Mouse (Mus musculus): Measurements from ENCODE around the gene Tnfrsf14. TPM values are rescaled to one million over a fixed set of nuclear protein-coding genes. Genes with fewer than 3 reads are reported as not detected.

The Tnfrsf14 gene
- total and polyA plus RNA-seq, 2 experiments from 2014 or later: 0.29 to 0.52 TPM

DNA sequence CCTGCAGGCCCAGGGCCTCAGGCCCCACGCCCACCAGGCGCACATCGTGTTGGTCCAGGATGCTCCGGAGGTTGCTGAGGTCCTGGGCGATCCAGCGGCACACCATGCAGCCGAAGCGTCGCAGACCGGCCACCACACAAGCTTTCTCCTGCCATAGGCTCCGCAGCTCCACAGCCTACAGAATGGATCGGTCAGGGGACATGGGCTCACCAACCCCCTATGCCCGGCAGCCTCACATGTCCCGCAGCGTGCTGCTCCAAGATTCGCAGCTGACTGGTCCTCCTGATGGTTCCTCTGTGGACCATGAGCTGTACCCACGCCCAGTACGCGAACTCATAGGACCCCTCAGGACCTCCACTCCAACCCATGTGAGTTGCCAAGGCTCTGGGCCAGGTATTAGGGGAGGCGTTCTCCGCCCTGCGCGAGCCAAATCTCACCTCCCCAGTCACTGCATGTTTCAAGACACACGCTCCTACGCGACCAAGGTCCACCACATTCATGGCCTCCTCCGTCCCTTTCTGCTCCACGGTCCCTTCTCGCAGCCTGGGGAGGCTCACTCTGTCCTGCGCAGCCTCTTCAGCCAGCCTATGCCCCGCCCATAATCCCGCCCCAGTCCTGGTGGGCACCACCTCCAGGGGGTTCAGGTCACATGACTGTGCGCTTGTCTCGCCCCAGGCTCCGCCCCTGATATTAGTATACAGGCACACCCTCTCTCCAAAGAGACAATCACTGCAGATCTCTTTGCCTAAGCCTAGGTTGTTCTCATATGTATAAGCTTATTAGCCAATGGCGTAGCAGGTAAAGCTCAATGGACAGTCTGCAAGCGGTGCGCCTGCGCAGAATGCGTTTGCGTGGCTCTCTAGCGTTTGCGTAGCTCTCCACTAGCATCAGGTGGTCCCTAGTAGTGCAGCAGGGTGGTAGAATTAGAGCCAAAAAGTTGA, 29.6 kb downstream of the Tnfrsf14 start, which contains the start of gene Fam213b:
Gene Fam213b (minus strand): TSS at position 630 of the 941 bp plus-strand sequence.
- H3K4me3 ChIP-seq (ENCODE audit: low read length): peak within 1 kb of the TSS; percentile 57
- 2% methylated on average over 43 of the region's 43 CpGs for whole genome bisulfite sequencing
- H3K27me3 ChIP-seq (ENCODE audit: insufficient read depth, low read length): no peaks in the 10 kb centered on the region
- H3K27ac ChIP-seq: peak within 1 kb of the TSS; percentile 77
- peak; percentile 23; the same call in 1 of the 2 replicates for TF ChIP-seq CTCF (IDR thresholded peaks at IDR 0.05; ENCODE audit: low read depth)
- DNase-seq (ENCODE audit: low spot score) (peak; percentile 94), ATAC-seq (peak; percentile 97)
- peaks cover 16% of the 10 kb centered on the region for H3K4me1 ChIP-seq (ENCODE audit: insufficient read depth, low read length)
- peak within 1 kb of the TSS; percentile 99 for H3K4me2 ChIP-seq (ENCODE audit: low read depth, low read length)
- H3K36me3 ChIP-seq (ENCODE audit: insufficient read depth, low read length): no peaks in the 10 kb centered on the region
- H3K9me3 ChIP-seq (ENCODE audit: low read length): no peaks in the 10 kb centered on the region
- H3K9ac ChIP-seq (replicated peaks; ENCODE audit: low read length): peak within 1 kb of the TSS; percentile 69

DNA sequence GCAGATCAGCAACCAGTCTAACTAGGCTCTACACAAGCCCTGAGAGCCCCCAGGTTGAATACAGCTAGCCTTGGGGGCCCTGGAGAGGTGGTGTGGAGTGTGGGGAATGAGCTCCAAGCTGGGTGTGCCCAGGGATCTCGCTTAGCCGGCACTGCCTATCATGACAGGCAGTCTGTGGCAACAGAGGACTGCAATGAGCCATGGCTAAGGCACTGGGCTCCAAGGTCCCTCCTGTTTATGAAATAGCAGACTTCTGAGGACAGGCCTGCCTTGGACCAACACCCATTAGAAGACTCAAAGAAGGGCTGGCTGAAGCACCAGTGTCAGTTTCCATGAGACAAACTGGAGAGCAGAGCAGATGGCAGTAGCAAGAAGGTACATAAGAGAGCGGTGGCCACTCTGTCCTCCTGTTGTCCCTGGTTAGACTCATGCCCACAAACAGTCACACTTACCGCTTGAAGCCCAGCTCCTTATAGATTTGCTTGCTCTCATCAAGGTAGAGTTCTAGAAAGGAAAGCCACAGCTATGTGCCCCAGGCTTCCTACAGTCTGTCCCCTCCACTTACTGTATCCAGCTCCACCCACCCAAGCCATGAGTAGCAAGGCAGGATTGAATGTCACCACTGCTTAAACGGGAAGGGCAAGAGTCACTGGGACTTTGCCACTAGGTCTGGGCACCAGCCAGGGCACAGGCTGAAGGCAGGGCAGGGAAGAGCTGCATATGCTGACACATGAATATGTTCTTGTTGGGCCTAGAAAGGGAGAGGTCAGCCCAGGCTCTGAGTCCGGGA, 30.5 kb downstream of the Tnfrsf14 start:
- no peaks in the 10 kb centered on the region for H3K27me3 ChIP-seq (ENCODE audit: insufficient read depth, low read length)
- H3K4me2 ChIP-seq (ENCODE audit: low read depth, low read length): peak overlapping the region; percentile 99
- no peaks in the 10 kb centered on the region for H3K36me3 ChIP-seq (ENCODE audit: insufficient read depth, low read length)
- H3K4me3 ChIP-seq (ENCODE audit: low read length): peak overlapping the region; percentile 57
- DNase-seq (ENCODE audit: low spot score) (no peak), ATAC-seq (no peak)
- H3K9me3 ChIP-seq (ENCODE audit: low read length): no peaks in the 10 kb centered on the region
- WGBS: 64% methylated on average over 6 of the region's 6 CpGs
- TF ChIP-seq CTCF (IDR thresholded peaks at IDR 0.05; ENCODE audit: low read depth): no peak
- peaks cover 16% of the 10 kb centered on the region for H3K4me1 ChIP-seq (ENCODE audit: insufficient read depth, low read length)
- H3K9ac ChIP-seq (replicated peaks; ENCODE audit: low read length): peak overlapping the region; percentile 69
- peak overlapping the region; percentile 77; the same call in 1 of the 2 replicates for H3K27ac ChIP-seq

DNA sequence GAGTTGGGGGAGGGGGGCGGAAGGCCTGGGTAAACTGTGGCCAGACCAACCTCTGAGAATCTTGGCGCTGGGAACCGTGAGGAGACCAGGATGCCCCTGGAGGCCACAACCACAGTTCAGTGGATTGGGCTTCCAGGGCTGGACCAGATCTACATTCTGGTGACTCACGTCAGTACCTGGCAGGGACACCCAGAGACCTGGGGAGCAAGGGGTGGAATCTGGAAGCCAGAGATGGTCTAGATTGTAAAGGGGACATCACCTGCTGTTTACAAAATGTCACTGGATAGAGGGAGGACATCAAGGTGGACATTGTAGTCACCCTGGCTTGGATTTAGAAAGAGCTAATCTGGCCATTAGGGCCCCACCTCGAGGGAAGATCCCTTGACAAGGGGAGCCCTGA, 32.8 kb downstream of the Tnfrsf14 start:
- Histone ChIP-seq H3K4me2 (ENCODE audit: low read depth, low read length) (no peak overlapping the region), H3K27ac (no peak overlapping the region), H3K4me3 (ENCODE audit: low read length) (no peak overlapping the region), H3K36me3 (ENCODE audit: insufficient read depth, low read length) (no peaks in the 10 kb centered on the region), H3K4me1 (ENCODE audit: insufficient read depth, low read length) (peaks cover 16% of the 10 kb centered on the region), H3K9ac (replicated peaks; ENCODE audit: low read length) (no peak overlapping the region), H3K27me3 (ENCODE audit: insufficient read depth, low read length) (no peaks in the 10 kb centered on the region), H3K9me3 (ENCODE audit: low read length) (no peaks in the 10 kb centered on the region)
- DNase-seq (ENCODE audit: low spot score) (no peak), ATAC-seq (no peak)
- no peak for TF ChIP-seq CTCF (IDR thresholded peaks at IDR 0.05; ENCODE audit: low read depth)
- WGBS: 82% methylated on average over 5 of the region's 5 CpGs

GRCm38 (mm10) chr4:154890887-154891286, 37.5 kb downstream of the Tnfrsf14 start:
- H3K4me1 ChIP-seq (ENCODE audit: insufficient read depth, low read length): no peaks in the 10 kb centered on the region
- 94% methylated on average over 14 of the region's 14 CpGs for WGBS
- H3K27ac ChIP-seq: no peak overlapping the region
- ATAC-seq (no peak), DNase-seq (ENCODE audit: low spot score) (no peak)
- no peaks in the 10 kb centered on the region for H3K9me3 ChIP-seq (ENCODE audit: low read length)
- H3K36me3 ChIP-seq (ENCODE audit: insufficient read depth, low read length): no peaks in the 10 kb centered on the region
- no peak for TF ChIP-seq CTCF (IDR thresholded peaks at IDR 0.05; ENCODE audit: low read depth)
- H3K27me3 ChIP-seq (ENCODE audit: insufficient read depth, low read length): no peaks in the 10 kb centered on the region
- H3K9ac ChIP-seq (replicated peaks; ENCODE audit: low read length): no peak overlapping the region
- no peak overlapping the region for H3K4me3 ChIP-seq (ENCODE audit: low read length)
- no peak overlapping the region for H3K4me2 ChIP-seq (ENCODE audit: low read depth, low read length)

DNA sequence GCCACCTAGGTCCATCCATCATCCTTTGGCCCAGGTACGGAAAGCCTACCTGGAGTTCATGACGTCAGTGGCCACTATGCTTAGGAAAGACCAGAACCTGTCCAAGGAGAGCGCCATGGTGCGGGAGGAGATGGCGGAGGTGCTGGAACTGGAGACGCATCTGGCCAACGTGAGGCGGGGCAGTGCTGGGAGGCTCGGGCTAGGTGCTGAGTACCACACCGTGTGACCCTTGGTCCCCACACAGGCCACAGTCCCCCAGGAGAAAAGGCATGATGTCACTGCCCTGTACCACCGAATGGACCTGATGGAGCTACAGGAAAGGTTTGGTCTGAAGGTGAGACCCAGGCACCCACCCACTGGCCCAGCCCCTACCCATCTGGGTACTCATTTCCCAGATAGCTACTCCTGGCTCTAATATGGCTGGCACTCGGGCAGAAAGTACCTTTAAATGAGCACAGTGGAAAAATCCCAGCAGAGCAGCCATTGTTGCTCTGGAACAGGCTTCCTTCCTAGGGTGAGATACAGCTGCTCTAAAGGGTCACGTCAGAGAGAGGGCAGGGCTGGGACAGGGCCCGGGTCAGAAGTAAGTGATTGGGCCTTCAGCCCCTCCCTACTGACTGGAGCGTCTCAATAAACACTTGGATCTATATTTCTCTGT, 40.6 kb downstream of the Tnfrsf14 start:
- DNase-seq (ENCODE audit: low spot score) (no peak), ATAC-seq (no peak)
- no peaks in the 10 kb centered on the region for H3K9me3 ChIP-seq (ENCODE audit: low read length)
- H3K9ac ChIP-seq (replicated peaks; ENCODE audit: low read length): no peak overlapping the region
- no peak overlapping the region for H3K4me3 ChIP-seq (ENCODE audit: low read length)
- no peak overlapping the region for H3K4me2 ChIP-seq (ENCODE audit: low read depth, low read length)
- H3K27me3 ChIP-seq (ENCODE audit: insufficient read depth, low read length): no peaks in the 10 kb centered on the region
- peak overlapping the region; percentile 65 for H3K27ac ChIP-seq
- H3K36me3 ChIP-seq (ENCODE audit: insufficient read depth, low read length): no peaks in the 10 kb centered on the region
- no peak for TF ChIP-seq CTCF (IDR thresholded peaks at IDR 0.05; ENCODE audit: low read depth)
- WGBS: 78% methylated on average over 15 of the region's 15 CpGs
- H3K4me1 ChIP-seq (ENCODE audit: insufficient read depth, low read length): no peaks in the 10 kb centered on the region

DNA sequence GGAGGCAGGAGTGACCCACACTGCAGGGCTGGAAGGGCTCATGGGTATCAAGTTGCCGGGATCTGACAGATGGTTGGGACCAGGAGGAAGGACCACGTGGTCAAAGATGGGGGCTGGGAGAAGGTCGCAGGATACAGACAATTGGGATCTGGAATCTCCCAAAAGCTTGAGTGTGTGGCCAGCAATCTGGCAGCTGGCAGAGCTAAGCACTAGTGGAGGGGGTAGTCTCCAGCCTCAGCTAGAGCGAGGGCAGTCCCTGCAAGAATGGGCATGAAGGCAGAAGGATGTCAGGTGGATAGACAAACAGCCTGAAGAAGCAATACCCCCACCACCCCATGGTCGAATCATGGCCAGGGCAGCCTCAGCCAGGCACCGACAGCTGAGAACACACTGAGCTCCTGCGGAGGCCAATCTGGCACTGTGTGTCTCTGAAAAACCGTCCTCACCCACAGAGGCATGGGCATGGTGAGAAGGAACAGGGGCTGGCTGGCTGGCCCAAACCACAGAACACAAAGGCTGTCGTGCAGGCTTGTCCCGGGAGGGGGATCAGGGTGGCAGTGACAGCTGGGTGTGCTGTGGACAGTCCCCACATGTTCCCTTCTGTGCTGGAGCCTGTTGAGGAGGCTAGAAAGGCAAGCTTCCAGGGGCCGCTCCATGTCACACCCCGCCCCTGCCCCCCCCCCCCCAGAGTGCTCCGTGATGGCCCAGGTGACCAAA, 41.3 kb downstream of the Tnfrsf14 start:
- Histone ChIP-seq H3K4me1 (ENCODE audit: insufficient read depth, low read length) (no peaks in the 10 kb centered on the region), H3K9me3 (ENCODE audit: low read length) (no peaks in the 10 kb centered on the region), H3K27me3 (ENCODE audit: insufficient read depth, low read length) (no peaks in the 10 kb centered on the region), H3K4me2 (ENCODE audit: low read depth, low read length) (no peak overlapping the region), H3K27ac (peak overlapping the region; percentile 65), H3K9ac (replicated peaks; ENCODE audit: low read length) (no peak overlapping the region), H3K36me3 (ENCODE audit: insufficient read depth, low read length) (no peaks in the 10 kb centered on the region), H3K4me3 (ENCODE audit: low read length) (no peak overlapping the region)
- peak; percentile 72 for DNase-seq (ENCODE audit: low spot score)
- WGBS: 53% methylated on average over 13 of the region's 13 CpGs
- peak; percentile 79 for ATAC-seq
- no peak for TF ChIP-seq CTCF (IDR thresholded peaks at IDR 0.05; ENCODE audit: low read depth)

All from hindbrain, postnatal 0 days (tissue).